Mouse (Mus musculus): Measurements from ENCODE around the gene Aktip. TPM values are rescaled to one million over a fixed set of nuclear protein-coding genes. Genes with fewer than 3 reads are reported as not detected.

Aktip gene
- polyA plus RNA-seq, 1 experiment from 2014 or later, result 44.9 TPM

- no peak overlapping the region for H3K9ac ChIP-seq
- no peaks in the 10 kb centered on the region for H3K27me3 ChIP-seq (replicated peaks)
- no peak overlapping the region for H3K4me3 ChIP-seq (replicated peaks)
- peak overlapping the region; percentile 38; the same call in 1 of the 2 replicates for H3K4me2 ChIP-seq (replicated peaks)
- no peaks in the 10 kb centered on the region for H3K36me3 ChIP-seq
- peaks cover 13% of the 10 kb centered on the region for H3K4me1 ChIP-seq (replicated peaks)
- no peak overlapping the region for H3K27ac ChIP-seq
- 5% methylated on average over 6 of the region's 6 CpGs for WGBS
- peak; percentile 60 for ATAC-seq
- H3K9me3 ChIP-seq, result no peaks in the 10 kb centered on the region
Observed at GRCm38 (mm10) chr8:91147715-91148114, 52.1 kb downstream of the Aktip start.

DNA sequence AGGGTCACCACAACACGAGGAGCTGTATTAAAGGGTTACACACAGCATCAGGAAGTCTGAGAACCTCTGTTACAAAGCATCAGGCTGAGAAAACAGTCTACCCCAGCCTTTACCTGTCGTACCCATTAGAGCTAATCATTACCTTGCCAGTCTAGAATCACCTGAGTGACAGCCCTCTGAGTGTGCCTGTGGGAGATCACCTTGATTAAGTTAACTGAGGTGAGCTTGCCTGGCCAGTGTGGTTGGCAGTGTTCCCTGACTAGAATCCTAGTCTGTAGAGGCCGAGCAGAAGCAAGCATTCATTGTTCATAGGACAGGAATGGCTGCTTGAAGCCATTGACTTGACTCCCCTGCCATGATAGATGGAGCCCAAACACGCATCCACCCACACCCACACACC lies 58.9 kb downstream of the Aktip start:
- no peaks in the 10 kb centered on the region for H3K27me3 ChIP-seq (replicated peaks)
- no peak overlapping the region for H3K4me3 ChIP-seq (replicated peaks)
- H3K4me1 ChIP-seq (replicated peaks), result no peaks in the 10 kb centered on the region
- no peak for ATAC-seq
- WGBS, result 81% methylated on average over 4 of the region's 4 CpGs
- no peaks in the 10 kb centered on the region for H3K36me3 ChIP-seq
- H3K9ac ChIP-seq, result no peak overlapping the region
- no peaks in the 10 kb centered on the region for H3K9me3 ChIP-seq
- no peak overlapping the region for H3K27ac ChIP-seq
- no peak overlapping the region for H3K4me2 ChIP-seq (replicated peaks)

DNA sequence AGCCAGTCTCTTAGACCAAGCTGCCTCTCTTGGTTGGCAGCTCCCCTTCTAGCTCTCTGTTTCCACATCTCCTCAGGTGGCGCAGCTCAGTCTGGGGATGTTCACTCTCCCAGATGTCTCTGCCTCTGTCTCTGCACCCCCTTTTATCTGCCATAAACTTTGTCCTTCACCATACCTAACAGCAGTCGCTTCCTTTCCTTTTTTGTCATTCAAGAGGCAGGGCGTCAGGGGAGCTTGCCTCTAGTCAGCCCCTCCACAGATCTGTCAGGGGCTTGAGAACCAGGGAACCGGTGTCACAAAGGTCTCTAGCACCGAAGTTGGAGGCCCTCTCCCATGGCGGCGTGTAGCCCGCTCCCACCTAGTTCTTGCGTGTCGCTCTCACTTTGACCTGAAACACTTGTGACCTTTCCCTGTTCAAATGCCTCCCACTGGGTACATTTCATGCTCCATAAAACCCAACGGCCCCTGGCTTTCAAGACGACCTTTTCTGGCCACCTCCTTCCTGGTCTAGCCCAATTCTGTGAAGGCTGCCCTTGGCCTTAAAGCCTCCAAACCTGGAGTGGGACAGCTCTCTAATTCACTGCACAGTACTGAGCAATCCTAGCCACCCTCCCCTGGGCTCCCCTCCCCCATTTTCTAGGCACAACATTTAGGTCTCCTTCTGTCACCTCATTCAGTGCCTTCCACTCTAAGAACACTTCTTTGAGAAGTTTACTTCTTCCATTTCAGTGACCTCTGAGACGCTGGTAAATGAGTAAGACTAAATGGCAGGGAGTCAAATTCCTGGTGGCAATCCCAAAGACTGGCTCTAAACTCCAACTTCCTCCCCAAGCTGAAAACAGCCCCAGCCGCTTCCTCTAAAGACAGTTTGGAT lies 64.2 kb downstream of the Aktip start:
- H3K27ac ChIP-seq, result no peak overlapping the region
- no peaks in the 10 kb centered on the region for H3K27me3 ChIP-seq (replicated peaks)
- H3K9ac ChIP-seq, result no peak overlapping the region
- 76% methylated on average over 14 of the region's 14 CpGs for WGBS
- no peak for ATAC-seq
- no peaks in the 10 kb centered on the region for H3K36me3 ChIP-seq
- H3K4me2 ChIP-seq (replicated peaks), result no peak overlapping the region
- peaks cover 7% of the 10 kb centered on the region; the same call in 1 of the 2 replicates for H3K4me1 ChIP-seq (replicated peaks)
- H3K4me3 ChIP-seq (replicated peaks), result no peak overlapping the region
- H3K9me3 ChIP-seq, result no peaks in the 10 kb centered on the region

GRCm38 (mm10) chr8:91134659-91135058 lies 65.1 kb downstream of the Aktip start:
- 48% methylated on average over 12 of the region's 12 CpGs for WGBS
- no peak for ATAC-seq
- H3K4me1 ChIP-seq (replicated peaks), result peaks cover 7% of the 10 kb centered on the region; the same call in 1 of the 2 replicates
- peak overlapping the region; percentile 51 for H3K4me2 ChIP-seq (replicated peaks)
- peak overlapping the region; percentile 93; the same call in 1 of the 2 replicates for H3K4me3 ChIP-seq (replicated peaks)
- no peaks in the 10 kb centered on the region for H3K27me3 ChIP-seq (replicated peaks)
- H3K36me3 ChIP-seq, result 0 out of 2 replicates have a peak, but pooled peaks cover 2% of the 10 kb centered on the region
- peak overlapping the region; percentile 20; the same call in 1 of the 2 replicates for H3K27ac ChIP-seq
- H3K9me3 ChIP-seq, result no peaks in the 10 kb centered on the region
- H3K9ac ChIP-seq, result peak overlapping the region; percentile 9; the same call in 1 of the 2 replicates

DNA sequence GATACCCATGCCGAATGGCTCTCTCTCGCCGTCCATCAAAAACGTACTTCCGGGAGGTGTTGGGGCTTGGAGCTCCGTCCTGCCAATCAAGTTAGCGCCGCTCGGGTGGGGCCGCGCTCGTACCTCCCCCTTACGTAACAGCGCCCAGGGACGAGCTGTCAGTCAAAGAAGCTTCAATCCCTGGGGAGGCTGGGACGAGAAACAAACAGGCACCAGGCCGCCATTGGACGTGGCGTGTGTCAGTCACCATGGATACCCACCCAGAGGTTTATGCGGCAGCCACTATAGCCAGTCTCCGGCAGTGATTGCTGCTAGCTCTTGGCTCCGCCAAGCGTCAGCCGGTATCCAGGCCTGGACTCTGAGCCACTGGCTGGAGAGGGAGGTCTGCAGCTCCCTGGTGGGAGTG lies 65.7 kb downstream of the Aktip start:
- peak overlapping the region; percentile 20; the same call in 1 of the 2 replicates for H3K27ac ChIP-seq
- 0 out of 2 replicates have a peak, but pooled peaks cover 5% of the 10 kb centered on the region for H3K36me3 ChIP-seq
- no peaks in the 10 kb centered on the region for H3K9me3 ChIP-seq
- no peaks in the 10 kb centered on the region for H3K27me3 ChIP-seq (replicated peaks)
- peak overlapping the region; percentile 51 for H3K4me2 ChIP-seq (replicated peaks)
- H3K4me1 ChIP-seq (replicated peaks), result peaks cover 7% of the 10 kb centered on the region; the same call in 1 of the 2 replicates
- WGBS, result under 1% methylated on average over 24 of the region's 24 CpGs
- H3K4me3 ChIP-seq (replicated peaks), result peak overlapping the region; percentile 93
- ATAC-seq, result peak; percentile 99
- H3K9ac ChIP-seq, result peak overlapping the region; percentile 9

DNA sequence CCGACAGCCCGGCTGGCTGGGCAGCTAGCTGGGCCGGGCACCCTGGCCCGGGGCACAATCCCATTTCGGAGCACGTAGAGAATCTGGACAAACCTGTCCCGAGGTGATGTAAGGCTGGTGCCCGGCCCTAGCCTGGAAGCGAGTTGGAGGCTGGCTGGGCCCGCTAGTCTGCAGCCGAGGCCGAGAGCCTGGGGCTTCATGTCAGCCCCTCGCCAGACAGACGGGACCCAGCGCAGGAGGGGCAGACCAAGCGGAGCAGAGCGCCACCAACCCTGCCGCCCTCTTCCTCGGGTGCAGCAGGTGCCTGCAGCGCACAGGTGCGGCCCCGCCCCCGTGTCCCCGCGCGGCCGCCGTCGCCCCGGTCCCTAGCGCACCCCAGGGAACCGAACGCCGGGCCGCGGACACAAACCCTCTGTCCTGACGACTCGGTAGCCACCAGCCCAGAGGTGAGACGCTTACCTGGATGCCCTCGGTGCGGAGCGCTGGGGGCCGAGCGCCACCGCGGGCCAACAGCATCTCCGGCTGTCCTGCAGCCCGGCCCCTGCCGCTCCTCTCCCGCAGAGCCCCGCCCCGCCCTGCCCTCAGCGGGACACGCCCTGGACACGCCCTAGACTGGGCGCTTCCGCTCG lies 66.2 kb downstream of the Aktip start:
- H3K4me2 ChIP-seq (replicated peaks), result peak overlapping the region; percentile 90
- no peaks in the 10 kb centered on the region for H3K9me3 ChIP-seq
- peak overlapping the region; percentile 93 for H3K4me3 ChIP-seq (replicated peaks)
- H3K27me3 ChIP-seq (replicated peaks), result no peaks in the 10 kb centered on the region
- peak; percentile 82 for ATAC-seq
- peak overlapping the region; percentile 64 for H3K27ac ChIP-seq
- under 1% methylated on average over 57 of the region's 58 CpGs for WGBS
- peak overlapping the region; percentile 80 for H3K9ac ChIP-seq
- peaks cover 7% of the 10 kb centered on the region; the same call in 1 of the 2 replicates for H3K4me1 ChIP-seq (replicated peaks)
- H3K36me3 ChIP-seq, result peaks cover 7% of the 10 kb centered on the region; the same call in 1 of the 2 replicates

- Histone ChIP-seq H3K4me1 (replicated peaks) (peaks cover 7% of the 10 kb centered on the region; the same call in 1 of the 2 replicates), H3K36me3 (peaks cover 14% of the 10 kb centered on the region; the same call in 1 of the 2 replicates), H3K4me3 (replicated peaks) (peak overlapping the region; percentile 93), H3K9ac (0 out of 2 replicates have a peak overlapping the region, but pooled peaks have one; percentile 80), H3K27ac (no peak overlapping the region), H3K27me3 (replicated peaks) (no peaks in the 10 kb centered on the region), H3K4me2 (replicated peaks) (peak overlapping the region; percentile 90), H3K9me3 (no peaks in the 10 kb centered on the region)
- WGBS, result 72% methylated on average over 4 of the region's 4 CpGs
- ATAC-seq, result no peak
Observed at GRCm38 (mm10) chr8:91132731-91133130, 67.0 kb downstream of the Aktip start.

GRCm38 (mm10) chr8:91126786-91127185 lies 73.0 kb downstream of the Aktip start:
- Histone ChIP-seq H3K9me3 (no peaks in the 10 kb centered on the region), H3K27me3 (replicated peaks) (no peaks in the 10 kb centered on the region), H3K4me2 (replicated peaks) (no peak overlapping the region), H3K4me3 (replicated peaks) (no peak overlapping the region), H3K4me1 (replicated peaks) (no peaks in the 10 kb centered on the region), H3K27ac (no peak overlapping the region), H3K9ac (no peak overlapping the region), H3K36me3 (peaks cover 44% of the 10 kb centered on the region)
- no peak for ATAC-seq
- WGBS, result 92% methylated on average over 8 of the region's 8 CpGs

GRCm38 (mm10) chr8:91124315-91124714 lies 75.5 kb downstream of the Aktip start:
- H3K4me3 ChIP-seq (replicated peaks), result no peak overlapping the region
- ATAC-seq, result no peak
- no peak overlapping the region for H3K27ac ChIP-seq
- H3K9me3 ChIP-seq, result no peaks in the 10 kb centered on the region
- H3K9ac ChIP-seq, result no peak overlapping the region
- no peak overlapping the region for H3K4me2 ChIP-seq (replicated peaks)
- 85% methylated on average over 5 of the region's 5 CpGs for WGBS
- peaks cover 41% of the 10 kb centered on the region for H3K36me3 ChIP-seq
- H3K4me1 ChIP-seq (replicated peaks), result no peaks in the 10 kb centered on the region
- H3K27me3 ChIP-seq (replicated peaks), result no peaks in the 10 kb centered on the region

DNA sequence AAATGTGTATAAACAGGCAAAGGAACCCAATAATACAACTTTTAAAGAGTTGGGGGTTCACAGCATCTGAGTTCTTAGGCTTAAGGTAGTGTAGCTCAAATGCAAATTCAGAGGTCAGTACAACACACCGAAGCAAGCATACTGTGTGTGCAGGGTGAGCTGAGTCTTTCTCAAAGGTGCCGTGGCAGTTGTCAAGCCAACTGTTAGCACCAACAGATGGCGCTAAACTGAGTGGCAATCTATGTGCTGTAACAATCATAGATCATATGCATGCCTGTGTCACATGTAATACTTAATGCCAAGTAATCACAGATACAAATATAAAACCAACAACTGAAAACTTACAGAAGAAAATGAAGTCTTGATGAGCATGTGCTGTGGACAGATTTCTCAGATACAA lies 81.6 kb downstream of the Aktip start:
- WGBS, result 78% methylated on average over 3 of the region's 3 CpGs
- no peaks in the 10 kb centered on the region for H3K4me1 ChIP-seq (replicated peaks)
- H3K4me3 ChIP-seq (replicated peaks), result no peak overlapping the region
- H3K9me3 ChIP-seq, result no peaks in the 10 kb centered on the region
- no peak overlapping the region for H3K4me2 ChIP-seq (replicated peaks)
- H3K9ac ChIP-seq, result no peak overlapping the region
- H3K36me3 ChIP-seq, result peaks cover 17% of the 10 kb centered on the region; the same call in 1 of the 2 replicates
- no peak overlapping the region for H3K27ac ChIP-seq
- H3K27me3 ChIP-seq (replicated peaks), result no peaks in the 10 kb centered on the region
- ATAC-seq, result no peak

DNA sequence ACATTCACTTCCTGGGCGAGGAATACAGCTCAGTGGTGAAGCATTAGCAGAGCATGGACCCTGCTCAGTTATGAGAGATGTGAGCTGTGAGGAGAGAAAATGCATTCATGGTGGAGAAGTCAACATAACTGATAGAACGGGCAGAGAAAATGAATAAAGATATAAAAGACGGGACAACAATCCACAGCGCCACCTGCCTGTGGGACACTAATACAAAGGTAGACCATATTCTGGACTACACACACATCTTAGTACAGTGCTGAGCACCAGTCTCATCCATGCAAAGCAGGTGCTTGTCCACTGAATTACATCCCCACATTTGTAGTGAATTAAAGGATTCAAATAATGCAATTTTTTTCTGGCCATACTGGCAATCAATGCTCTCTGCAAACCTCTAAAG lies 82.2 kb downstream of the Aktip start:
- Histone ChIP-seq H3K4me2 (replicated peaks) (no peak overlapping the region), H3K4me1 (replicated peaks) (no peaks in the 10 kb centered on the region), H3K27ac (no peak overlapping the region), H3K9me3 (no peaks in the 10 kb centered on the region), H3K9ac (no peak overlapping the region), H3K4me3 (replicated peaks) (no peak overlapping the region), H3K27me3 (replicated peaks) (no peaks in the 10 kb centered on the region), H3K36me3 (peaks cover 12% of the 10 kb centered on the region; the same call in 1 of the 2 replicates)
- 93% methylated on average over 4 of the region's 4 CpGs for WGBS
- no peak for ATAC-seq

DNA sequence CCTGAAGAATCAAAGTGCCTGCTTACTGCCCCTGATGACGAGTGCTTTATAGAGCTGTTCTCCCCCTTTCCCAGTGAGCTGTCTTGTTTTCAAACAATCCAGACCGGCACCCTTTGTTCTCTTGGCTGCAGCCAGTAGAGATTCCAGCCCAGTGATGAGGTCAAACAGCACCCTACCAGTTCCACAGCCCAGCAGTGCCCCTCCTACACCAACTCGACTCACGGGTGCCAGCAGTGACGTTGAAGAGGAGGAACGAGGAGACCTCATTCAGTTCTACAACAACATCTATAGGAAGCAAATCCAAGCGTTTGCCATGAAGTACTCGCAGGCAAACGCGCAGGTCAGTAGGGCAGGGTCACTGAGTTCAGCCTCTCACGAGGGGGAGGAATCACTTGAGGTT lies 84.9 kb downstream of the Aktip start:
- WGBS, result 64% methylated on average over 11 of the region's 11 CpGs
- no peak for ATAC-seq

More for the DNA sequence above, 84.9 kb downstream of the Aktip start:
- H3K4me2 ChIP-seq (replicated peaks), result no peak overlapping the region
- no peaks in the 10 kb centered on the region for H3K9me3 ChIP-seq
- no peaks in the 10 kb centered on the region for H3K4me1 ChIP-seq (replicated peaks)
- H3K36me3 ChIP-seq, result 0 out of 2 replicates have a peak, but pooled peaks cover 4% of the 10 kb centered on the region
- H3K27ac ChIP-seq, result no peak overlapping the region
- H3K27me3 ChIP-seq (replicated peaks), result no peaks in the 10 kb centered on the region
- H3K4me3 ChIP-seq (replicated peaks), result no peak overlapping the region
- H3K9ac ChIP-seq, result no peak overlapping the region

All from intestine, embryonic 15.5 days (tissue).